Mouse (Mus musculus) left cerebral cortex, adult 11 months (tissue): ENCODE results near the gene Fbxo34.

Source experiments
- DNase-seq: peaks from one replicate; pipeline ENCODE4 v3.0.0; 2022; ENCODE audit warnings: low spot score

The Fbxo34 gene

DNA sequence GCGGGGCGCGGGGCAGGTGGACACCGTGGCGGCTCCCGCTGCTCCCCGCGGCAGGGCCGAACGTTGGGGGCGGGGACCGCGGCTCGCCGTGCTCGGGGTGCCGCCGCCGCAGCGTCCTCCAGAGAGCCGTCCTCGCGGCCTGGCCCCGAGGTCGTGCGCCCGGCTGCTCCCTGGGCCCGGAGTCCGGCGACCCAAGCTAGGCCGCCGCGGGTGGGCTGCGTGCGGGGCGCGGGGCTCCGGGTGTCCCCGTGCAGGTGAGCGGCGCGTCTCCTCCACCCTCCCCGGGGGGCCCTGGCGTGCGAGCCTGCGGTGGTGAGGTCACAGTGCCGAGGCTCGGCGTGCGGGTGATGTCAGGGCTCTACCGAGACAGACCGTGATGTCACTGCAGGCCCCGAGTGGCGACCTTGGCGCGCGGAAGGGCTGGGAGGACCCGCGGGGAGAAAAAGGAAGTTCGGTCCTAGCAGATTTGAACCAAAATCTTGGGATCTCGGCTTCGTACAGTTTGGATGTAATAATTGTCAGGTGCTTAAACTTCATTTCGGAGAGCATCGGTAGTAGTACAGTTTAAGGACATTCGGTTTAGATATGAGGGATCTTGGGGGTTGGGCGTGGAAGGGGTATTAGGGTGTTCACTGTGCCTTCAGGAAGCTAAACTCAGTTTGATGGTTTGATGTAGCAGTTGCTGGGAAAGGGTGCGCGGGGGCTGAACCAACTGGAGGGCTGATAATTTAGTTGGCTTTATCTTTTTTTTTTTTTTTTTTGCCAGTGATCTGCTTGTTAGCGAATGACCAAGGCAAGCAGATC, 22.7 kb downstream of the Fbxo34 start:
- DNase-seq = no peak

DNA sequence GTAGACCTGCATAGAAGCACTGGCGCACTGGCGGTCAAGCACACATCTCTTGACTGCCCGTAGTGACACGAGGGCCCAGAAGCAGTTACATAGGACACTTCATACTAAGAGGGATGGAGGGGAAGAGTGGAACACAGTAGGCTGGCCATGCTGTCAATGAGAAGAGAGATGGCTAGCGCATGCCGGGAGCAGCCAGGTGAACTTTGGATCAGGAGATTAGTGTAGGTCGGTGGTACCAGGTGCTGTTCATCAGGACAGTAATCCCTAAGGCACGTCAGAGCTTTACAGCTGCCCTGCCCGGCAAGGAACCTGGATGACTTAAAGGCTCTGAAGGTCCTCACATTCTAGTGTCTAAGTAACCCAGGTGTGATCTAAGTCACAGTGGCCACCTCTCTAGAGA, 23.7 kb downstream of the Fbxo34 start:
- no peak for DNase-seq

DNA sequence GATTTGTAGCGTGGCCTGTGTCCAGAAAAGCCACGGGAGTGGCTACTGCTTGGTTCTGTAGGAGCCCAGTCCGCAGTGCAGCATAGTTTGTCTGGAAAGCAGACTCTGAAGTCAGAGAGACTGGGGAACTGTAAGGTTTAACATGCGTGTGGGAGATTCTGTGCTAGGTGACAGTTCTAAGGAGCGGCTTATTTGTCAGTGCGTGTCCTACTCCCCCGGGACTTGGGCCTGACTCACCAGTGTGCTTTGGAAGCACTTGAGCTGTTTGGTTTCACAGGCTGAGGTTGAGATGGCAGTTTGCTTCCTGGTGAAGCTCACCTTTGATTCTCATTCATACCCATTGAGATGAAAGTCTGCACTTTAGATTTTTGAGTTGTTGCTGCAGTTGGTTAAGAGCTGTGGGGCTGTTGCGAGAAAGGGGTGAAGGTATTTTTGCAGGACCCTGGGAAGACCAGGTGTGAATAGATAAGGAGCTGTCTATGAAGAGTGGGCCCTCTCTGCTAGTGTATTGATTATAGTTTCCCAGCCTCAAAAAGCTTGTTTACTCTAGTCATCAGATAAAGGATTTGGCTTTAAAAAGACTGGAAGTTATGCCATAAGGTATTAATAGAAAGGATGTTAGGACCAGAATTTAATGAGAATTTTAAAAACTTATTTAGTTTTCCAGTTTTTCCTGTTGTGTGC, 24.5 kb downstream of the Fbxo34 start:
- no peak for DNase-seq

DNA sequence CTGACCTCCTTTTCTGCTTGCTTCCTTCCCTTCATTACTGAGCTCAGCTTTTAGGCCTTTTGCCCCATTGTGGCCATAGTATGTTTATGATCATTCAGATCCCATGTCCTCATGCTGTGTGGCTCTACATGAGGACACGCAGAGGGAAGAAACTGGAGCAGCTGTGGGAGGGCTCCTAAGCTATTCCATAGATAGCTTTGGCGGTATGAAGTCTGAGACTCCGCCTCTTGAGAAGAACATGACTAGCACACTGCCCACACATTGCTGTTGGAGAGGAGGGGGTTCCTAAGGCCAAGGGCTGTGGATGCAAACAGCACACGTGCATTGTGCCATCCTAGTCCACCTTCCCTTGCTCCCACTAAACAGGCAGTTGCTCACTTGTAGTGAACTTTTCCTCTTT, 26.0 kb downstream of the Fbxo34 start:
- DNase-seq = no peak

DNA sequence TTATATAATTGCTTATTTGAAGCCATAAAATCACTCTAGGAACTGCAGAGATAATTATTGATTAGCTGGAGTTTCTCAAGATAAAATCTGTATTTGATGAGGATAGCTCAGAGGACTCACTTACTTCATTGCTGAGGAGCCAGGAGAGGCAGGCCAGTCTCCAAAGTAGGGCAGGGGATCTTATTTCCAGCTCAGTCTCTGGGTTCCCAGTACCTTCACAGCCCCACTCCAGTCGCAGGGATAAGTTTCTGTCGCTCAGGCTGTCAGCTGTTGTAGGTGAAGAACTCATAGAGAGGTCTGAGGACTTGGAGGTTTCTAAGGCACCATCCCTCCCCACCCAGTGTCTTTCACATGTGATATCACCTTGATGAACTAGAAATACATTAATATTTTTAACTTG, 27.5 kb downstream of the Fbxo34 start:
- no peak for DNase-seq

DNA sequence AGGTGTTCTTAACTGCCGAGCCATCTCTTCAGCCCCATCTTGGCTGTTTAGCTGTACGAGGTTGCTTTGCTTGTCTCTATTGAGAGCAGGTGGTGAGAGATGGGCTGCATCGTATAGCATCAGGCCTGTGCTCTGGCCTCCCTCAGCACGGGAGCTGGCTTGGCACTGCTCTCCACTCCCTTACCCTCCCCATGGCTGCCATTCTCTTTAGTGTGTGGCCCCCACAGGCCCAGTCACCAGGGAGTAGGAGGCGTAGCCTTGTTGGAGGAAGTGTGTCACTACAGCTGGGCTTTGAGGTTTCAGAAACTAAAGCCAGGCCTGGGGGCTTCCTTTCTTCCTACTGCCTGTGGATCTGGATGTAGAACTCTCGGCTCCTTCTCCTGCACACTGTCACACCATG, 32.0 kb downstream of the Fbxo34 start:
- no peak for DNase-seq

DNA sequence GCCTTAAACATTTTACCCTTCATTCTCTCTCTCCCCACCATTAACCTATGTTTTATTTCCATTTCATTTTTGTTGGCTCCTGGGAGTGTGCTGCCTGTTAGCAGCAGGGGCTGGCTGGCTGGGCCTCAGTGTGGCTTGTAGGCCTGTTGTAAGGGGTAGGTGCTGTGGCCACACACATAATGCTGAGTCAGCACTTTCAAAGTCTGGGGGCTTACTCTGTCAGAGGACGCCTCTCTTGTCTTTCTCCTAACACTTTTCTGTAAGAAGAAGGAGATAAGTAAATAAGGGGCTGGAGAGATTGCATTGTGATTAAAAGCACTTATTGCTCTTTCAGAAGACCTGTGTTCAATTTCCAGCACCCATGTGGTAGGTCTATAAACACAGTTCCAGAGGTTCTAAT, 32.9 kb downstream of the Fbxo34 start:
- no peak for DNase-seq

DNA sequence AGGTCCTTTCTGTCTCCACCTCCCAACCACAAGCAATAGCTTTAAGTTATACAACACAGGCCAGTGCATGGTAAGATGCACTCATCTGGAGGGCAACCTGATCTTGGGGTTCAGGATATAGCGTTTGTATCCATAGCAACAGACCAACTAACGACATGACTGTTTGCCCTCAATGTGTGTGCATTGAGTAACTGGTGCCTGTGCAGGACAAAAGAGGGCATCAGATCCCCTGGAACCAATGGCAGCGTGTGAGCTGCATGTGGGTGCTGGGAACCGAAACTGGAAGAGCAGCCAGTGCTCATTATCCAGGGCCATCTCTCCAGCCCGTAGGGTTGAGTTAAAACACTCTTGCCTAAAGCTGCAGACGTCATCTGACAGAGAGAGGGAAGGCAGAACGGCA, 38.5 kb downstream of the Fbxo34 start:
- DNase-seq = no peak

DNA sequence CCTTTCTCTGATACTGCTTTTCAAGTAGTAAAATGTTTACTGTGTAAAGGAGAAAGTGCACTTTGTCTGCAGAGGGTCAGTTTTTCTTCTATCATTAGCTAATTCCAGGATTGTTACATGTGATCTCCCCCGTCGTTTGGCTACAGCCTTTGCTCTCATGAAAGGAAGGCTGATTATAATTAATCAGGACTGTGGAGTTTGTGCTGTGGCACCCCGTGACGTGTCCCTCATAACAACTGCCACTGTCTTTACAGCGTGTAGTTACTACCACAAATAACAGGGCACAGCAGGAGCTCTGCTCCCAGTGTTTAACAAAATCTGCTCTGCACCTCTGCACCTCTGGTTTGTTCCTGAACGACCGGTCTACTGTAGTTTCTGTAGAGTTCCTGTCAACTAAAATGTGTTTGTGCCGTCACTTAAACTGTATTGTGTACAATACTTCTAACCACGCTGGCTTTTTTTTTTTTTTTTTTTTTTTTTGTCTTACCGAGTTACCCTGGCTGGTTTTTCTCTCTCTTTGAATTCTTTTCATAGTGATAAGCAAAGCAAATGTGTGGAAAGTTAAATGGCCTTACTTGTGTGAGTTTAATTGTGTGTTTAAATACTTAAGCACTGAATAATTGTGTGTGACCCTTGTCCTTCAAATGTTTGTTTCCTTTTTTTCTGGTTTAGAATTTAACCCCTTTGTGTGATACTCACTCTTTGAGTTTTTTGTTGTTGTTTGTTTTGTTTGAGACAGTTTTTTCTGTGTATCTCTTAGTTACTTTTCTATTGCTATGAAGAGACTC, 39.3 kb downstream of the Fbxo34 start:
- DNase-seq = no peak

DNA sequence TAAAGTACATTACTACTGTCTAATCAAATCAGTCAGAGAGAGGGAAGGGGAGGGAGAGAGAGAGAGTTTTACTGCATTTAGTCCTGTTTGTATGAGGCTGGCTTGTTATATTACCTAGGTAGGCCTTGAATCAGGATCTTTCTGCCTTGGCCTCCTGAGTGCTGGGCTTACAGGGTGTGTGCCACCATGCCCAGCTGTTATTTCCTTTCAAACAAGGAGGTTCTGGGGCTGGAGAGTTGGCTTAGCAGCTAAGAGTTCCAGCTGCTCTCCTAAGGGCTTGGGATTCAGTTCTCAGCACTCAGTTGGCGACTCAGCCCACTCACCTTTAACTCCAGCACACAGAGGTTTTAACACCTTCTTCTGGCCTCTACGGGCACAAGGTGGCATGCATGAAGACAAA, 40.5 kb downstream of the Fbxo34 start:
- DNase-seq = no peak

DNA sequence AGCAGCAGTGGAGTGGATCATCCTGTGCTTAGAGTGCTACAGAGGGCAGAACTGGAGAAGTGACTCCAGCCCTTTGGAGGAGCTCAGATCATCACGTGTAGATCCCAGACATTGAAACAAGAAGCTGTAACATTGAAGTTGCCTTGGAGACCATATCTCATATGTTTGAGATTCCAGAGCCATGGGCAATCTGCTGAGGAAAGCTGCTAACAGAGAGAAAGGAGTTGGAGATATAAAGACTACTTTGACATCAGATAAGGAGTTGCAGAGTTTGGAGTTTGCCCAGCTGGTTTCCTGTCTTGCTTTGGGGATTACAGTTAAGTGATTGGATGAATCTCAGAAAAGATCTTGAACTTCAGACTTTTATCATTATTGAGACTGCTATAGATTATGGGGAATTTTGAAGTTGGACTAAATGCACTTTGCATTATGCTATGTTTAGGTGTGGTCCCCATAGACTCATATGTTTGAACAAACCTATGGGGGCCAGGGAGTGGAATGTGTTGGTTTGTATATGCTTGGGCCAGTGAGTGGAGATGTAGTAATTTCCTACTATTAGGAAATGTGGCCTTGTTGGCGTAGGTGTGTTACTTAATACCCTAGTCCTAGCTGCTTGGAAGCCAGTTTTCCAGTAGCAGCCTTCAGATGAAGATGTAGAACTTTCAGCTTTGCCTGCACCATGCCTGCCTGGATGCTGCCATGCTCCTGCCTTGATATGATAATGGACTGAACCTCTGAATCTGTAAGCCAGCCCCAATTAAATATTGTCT, 43.6 kb downstream of the Fbxo34 start:
- DNase-seq = no peak

DNA sequence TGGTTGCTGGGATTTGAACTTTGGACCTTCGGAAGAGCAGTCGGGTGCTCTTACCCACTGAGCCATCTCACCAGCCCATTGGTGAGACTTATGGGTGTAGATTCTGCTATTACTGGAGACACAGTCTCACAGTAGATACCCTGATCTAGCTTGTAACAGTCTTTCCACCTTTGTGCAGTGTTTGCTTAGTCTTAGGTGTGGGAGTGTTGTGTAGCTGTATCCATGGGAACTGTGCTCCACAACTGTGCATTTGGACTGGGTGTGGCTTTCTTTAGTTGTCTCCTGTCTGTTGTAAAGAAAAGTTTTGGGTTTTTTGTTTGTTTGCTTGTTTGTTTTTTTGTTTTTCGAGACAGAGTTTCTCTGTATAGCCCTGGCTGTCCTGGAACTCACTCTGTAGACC, 45.7 kb downstream of the Fbxo34 start:
- DNase-seq = no peak

DNA sequence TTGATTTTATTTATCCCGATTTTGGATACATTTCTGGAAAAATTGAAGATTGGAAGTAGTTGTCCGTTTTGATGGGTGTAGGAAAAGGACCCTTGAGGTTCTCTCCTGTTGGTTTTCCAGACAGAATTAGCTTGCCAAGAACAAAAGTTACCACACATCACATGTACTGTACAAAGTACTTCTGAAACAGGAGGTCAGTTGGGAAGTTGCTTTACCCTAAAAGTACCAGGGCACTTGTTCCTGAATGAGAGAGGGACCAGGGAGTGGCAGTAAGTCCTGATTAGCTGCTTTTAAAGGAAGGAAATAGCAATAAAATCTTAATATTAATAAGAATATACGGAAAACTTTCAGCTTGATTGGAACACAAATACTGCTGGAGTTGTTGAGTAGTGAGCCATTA, 46.9 kb downstream of the Fbxo34 start:
- no peak for DNase-seq

DNA sequence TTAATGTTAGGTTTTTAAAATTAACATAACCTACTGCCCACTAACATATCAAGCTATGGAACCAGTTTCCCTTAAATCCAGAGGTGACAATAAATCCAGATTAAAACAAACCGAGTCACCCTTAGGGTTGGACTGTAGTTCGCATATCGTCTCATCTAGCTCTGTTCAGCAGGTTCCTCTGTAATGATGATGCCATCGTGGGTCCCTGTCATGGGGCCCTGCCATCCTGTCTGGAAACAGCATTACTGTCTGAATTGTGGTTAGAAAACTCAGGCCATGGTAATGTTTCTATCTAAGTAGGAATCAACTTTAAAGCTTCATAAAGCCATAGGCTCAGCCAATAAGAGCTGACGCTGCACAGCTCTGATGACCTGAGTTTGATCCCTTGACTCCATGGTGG, 48.4 kb downstream of the Fbxo34 start:
- DNase-seq = no peak

DNA sequence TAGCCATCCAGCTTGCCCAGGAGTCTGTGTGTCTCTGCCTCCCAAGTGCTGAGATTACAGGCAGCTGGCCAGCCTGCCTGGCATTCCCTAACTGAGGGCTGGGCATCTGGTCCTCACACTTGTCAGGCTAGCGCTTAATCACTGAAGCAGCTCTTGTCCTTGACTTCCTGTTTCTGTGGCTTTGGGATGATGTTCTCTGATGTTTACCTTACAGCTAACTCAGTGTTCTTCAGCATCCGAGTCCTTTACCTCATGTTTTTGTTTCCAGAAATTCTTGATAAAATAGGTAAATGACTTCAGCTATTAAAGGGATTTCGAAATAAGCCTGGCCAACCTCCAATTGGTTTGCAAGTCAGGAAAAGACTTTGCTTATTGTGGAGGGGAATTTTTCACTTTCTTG, 53.8 kb downstream of the Fbxo34 start:
- DNase-seq = no peak

DNA sequence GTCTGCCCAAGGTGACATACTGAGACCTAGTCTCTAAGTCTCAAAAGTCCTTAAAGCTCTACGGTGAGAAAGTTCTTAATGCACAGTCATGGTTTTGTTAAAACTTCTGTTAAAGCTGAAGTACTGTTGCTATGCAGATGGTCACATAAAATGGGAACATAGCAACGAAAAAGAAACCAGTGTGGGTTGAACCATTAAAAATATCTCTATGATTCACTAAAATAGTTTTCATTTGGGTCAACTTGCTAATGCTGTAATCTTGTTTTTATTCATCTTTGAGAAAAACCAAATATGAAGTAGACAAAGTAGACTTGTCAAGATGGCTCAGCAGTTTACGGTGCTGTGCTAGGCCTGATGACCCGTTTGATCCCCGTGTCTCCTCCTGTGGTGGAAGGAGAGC, 56.5 kb downstream of the Fbxo34 start:
- DNase-seq = no peak

DNA sequence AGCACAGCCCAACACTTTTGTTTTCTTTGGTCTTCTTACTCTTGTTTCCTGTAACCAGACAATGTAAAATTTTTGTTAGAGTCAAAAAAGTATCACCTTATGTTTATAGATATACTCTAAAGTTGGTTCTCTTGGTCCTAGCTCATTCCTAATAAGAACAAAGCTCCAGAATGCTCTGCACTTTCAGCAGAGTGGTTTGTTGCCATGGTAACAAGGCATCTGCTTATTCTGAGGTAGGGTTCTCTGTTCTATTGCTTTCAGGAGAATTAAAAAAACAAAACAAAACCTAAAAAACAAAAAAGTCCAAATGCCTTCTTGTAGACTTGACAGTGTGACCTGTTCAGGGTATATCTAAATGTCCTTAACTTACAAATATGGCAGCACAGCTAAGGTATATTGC, 57.8 kb downstream of the Fbxo34 start:
- DNase-seq = no peak

DNA sequence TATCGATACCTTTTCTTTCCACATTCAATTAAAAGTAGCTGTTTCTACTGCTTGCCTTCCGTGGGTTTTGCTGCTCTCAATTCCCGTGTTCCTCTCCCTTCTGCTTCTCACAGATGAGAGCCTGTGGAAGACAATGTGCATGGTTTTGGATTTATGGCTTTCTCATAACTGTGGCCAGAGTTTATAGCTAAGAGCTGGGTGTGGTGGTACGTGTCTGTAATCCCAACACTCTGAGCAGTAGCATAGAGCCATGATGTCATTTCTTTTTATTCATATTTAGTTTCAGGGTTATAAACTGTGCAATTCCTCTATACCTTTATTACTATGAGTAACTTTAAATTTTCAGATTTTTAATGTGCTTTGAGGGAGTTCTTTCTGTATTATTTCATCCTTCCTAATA, 60.0 kb downstream of the Fbxo34 start:
- DNase-seq = no peak

DNA sequence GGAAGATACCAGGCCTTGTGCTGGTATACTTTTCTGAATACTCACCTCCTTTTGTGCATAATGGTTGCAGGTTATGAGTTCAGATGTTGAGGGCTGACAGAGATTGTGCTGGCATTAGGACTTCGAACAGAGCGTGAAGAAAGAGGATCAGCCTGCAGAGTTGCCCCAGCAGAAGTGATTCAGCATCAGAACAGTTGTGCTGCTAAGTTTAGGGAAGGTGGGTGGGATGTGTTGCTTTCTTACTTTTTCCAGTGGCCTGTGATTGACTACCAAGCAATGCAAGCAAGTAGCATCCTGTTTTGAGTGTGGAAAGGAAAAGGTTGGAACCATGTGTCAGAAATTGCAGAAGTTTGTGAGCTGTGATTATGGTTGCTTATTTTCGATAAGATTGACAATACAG, 63.4 kb downstream of the Fbxo34 start:
- peak; percentile 49 for DNase-seq

DNA sequence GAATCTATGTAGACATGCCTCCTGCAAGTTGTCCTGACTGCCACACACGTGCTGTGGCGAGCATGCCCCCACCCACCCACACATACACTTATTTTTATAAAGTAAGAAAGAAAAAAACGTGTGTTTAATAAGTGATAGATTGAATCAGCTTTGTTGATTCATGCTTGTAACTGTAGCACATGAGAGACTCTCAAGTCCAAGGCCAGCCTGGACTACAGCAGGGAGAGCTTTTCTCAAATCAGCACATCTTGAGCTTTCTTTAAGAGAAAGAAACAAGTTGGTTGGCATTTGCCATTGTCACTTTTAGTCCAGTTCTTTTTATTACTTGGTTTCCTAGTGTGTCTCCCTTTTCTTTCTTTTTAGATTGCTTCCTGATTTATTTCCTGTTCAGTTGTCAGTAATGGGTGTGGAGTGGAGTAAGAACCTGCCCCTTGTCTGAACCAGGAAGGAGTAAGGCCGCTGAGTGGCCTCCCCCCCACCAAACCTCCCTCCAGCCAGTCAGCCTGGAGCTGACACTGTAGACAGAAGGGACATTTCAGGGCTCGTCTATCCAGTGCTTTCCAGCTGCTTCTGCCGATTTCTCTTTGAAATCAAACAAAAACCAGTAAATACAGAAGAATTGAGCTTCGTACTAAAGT, 64.7 kb downstream of the Fbxo34 start:
- no peak for DNase-seq

DNA sequence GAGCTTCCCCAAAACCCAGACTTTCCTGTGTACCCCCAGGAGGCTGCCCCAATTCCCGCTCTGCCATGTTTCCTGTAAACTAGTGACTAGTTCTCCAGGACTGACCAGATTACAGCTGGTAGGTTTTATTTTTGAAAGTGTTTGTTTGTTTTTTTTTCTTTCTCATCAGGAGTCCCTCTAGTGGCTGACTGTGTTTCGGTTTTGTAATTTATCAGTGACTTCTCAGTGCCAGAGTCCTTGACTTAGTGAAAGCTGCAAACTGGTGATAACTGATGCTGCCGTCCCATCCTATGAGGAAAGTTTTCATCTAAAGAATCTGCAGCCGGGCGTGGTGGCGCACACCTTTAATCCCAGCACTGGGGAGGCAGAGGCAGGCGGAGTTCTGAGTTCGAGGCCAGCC, 65.4 kb downstream of the Fbxo34 start:
- DNase-seq = no peak

DNA sequence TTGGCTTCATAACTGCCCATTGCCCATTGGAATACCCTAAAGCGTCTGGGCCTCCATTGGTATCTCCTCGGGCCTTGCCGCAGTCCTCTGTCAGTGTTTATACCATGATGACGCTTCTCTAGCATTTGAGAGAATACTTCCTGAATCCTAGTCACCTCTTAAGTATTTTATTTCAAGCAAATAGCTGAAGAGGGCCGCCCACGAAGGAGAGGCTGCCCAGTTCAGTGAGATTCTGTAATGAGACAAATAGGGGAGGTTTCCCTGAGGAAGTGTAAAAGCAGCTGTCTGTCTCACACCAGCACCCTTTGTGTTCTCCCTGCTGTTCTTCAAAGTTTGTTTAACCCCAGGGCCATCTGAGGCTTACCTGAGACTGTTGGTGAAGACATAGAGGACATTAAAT, 66.5 kb downstream of the Fbxo34 start:
- DNase-seq = no peak
